ENCODE assay signal across 7 mouse cellular contexts in genomic region chr2:144526981-144527820, GRCm38 (mm10). TPM values are rescaled to one million over a fixed set of nuclear protein-coding genes. Genes with fewer than 3 reads are reported as not detected.
DNase-seq lines count a peak whose midpoint lies in the region; ATAC-seq lines count a peak whose summit lies in the region.

Gene Dzank1, minus strand, starts transcription at chr2:144527414.
Gene Polr3f, plus strand, starts transcription at chr2:144527718.

- ATAC-seq in intestine, embryonic 15.5 days = peak; percentile 99

- peak within 1 kb of the TSS; percentile 96 for H3K4me3 ChIP-seq in intestine, embryonic 15.5 days (replicated peaks)
- peak within 1 kb of the TSS; percentile 98 for H3K4me3 ChIP-seq in midbrain, embryonic 10.5 days

- intact Hi-C loops in gastrocnemius, postnatal 36 days (cut with DNase I) = no loop called here
- intact Hi-C loops in left cerebral cortex, postnatal 25 days (cut with DNase I) = loop anchor here (1.0 kb wide), 1 partner anchor 28 kb away; no protein-coding TSS in a partner anchor

- peak within 1 kb of the TSS; percentile 94 for H3K27ac ChIP-seq in intestine, embryonic 15.5 days
- peak within 1 kb of the TSS; percentile 93 for H3K27ac ChIP-seq in midbrain, embryonic 10.5 days (replicated peaks)

- H3K27me3 ChIP-seq in intestine, embryonic 15.5 days (replicated peaks) = 0 out of 2 replicates have a peak, but pooled peaks cover 3% of the 10 kb centered on the region
- peaks cover 31% of the 10 kb centered on the region for H3K27me3 ChIP-seq in midbrain, embryonic 10.5 days (ENCODE audit: low read depth, poor library complexity, severe bottlenecking)

- DNase-seq in adrenal gland, adult 2 months = peak; percentile 98
- peak; percentile 92 for DNase-seq in embryo, embryonic 11.5 days (ENCODE audit: low read depth, low spot score)
- DNase-seq in gastrocnemius, postnatal 36 days = peak; percentile 91 to 98
- peak; percentile 99 for DNase-seq in left cerebral cortex, postnatal 25 days (ENCODE audit: low spot score in 2 of 2)
- peak; percentile 97 for DNase-seq in midbrain, embryonic 10.5 days (ENCODE audit: low spot score)
- peak; percentile 92 for DNase-seq in right cerebral cortex, postnatal 4 days

- WGBS in intestine, embryonic 15.5 days = 1% methylated on average over 56 of the region's 56 CpGs
- WGBS in midbrain, embryonic 10.5 days = under 1% methylated on average over 56 of the region's 56 CpGs

- peak within 1 kb of the TSS; percentile 91 for H3K4me2 ChIP-seq in intestine, embryonic 15.5 days (replicated peaks)

- H3K36me3 ChIP-seq in intestine, embryonic 15.5 days = 0 out of 2 replicates have a peak, but pooled peaks cover 3% of the 10 kb centered on the region
- H3K36me3 ChIP-seq in midbrain, embryonic 10.5 days = peaks cover 26% of the 10 kb centered on the region

- H3K4me1 ChIP-seq in intestine, embryonic 15.5 days (replicated peaks) = peaks cover 7% of the 10 kb centered on the region
- peaks cover 18% of the 10 kb centered on the region for H3K4me1 ChIP-seq in midbrain, embryonic 10.5 days

- H3K9ac ChIP-seq in intestine, embryonic 15.5 days = peak within 1 kb of the TSS; percentile 93

- no peaks in the 10 kb centered on the region for H3K9me3 ChIP-seq in intestine, embryonic 15.5 days
- H3K9me3 ChIP-seq in midbrain, embryonic 10.5 days (replicated peaks) = no peaks in the 10 kb centered on the region

RNA-seq across cellular contexts. Expression of gene Dzank1, which starts in this region (rescaled TPM):
- total RNA-seq in adrenal gland, adult 2 months (2021) = 1 to 10 TPM; 4.2 to 4.8 TPM
- polyA plus RNA-seq in adrenal gland, adult 2 months (2012; rRNA removed) = 0.54 and 0.61 TPM in 2 replicates
- total RNA-seq in gastrocnemius, postnatal 36 days (2021) = under 1 TPM; 0.15 to 0.52 TPM
- polyA plus RNA-seq in intestine, embryonic 15.5 days (2015; fragmentation: Nextera tagmentation; extraction: Ambion mirVana) = 1.5 and 1.7 TPM in 2 replicates
- total RNA-seq in left cerebral cortex, postnatal 25 days (2021) = 100 to 1,000 TPM; 154 to 164 TPM
- 1.8 and 2.8 TPM in 2 replicates for polyA plus RNA-seq in midbrain, embryonic 10.5 days (2016; fragmentation: Nextera tagmentation; extraction: Ambion mirVana)

RNA-seq across cellular contexts. Expression of gene Polr3f, which starts in this region (rescaled TPM):
- total RNA-seq in adrenal gland, adult 2 months (2021) = 10 to 100 TPM; 16.1 to 18.8 TPM
- polyA plus RNA-seq in adrenal gland, adult 2 months (2012; rRNA removed) = 2.3 and 3.4 TPM in 2 replicates
- 1 to 10 TPM; 6.6 to 9.6 TPM for total RNA-seq in gastrocnemius, postnatal 36 days (2021)
- polyA plus RNA-seq in intestine, embryonic 15.5 days (2015; fragmentation: Nextera tagmentation; extraction: Ambion mirVana) = 19.1 and 20.8 TPM in 2 replicates
- 10 to 100 TPM; 23.9 to 26.5 TPM for total RNA-seq in left cerebral cortex, postnatal 25 days (2021)
- 32.8 and 34.9 TPM in 2 replicates for polyA plus RNA-seq in midbrain, embryonic 10.5 days (2016; fragmentation: Nextera tagmentation; extraction: Ambion mirVana)

Comparison
In these comparisons a context has a peak if more than half of its experiments do, and no peak if none do; other contexts are left out.
1. Peak in every context shown above with its lines: DNase-seq, ATAC-seq, H3K4me3 ChIP-seq and H3K27ac ChIP-seq.
2. RNA of gene Dzank1 (total RNA-seq): 154 to 164 TPM in left cerebral cortex, postnatal 25 days; 4.2 to 4.8 TPM in adrenal gland, adult 2 months and 0.15 to 0.52 TPM in gastrocnemius, postnatal 36 days; every median in the first group is over 10 times any median in the second.